Mouse (Mus musculus) stomach, embryonic 16.5 days (tissue): ENCODE measurements at regions not wholly inside any gene's neighbourhood (a gene's known extent, or its start where the extent isn't known, plus 50 kb on each side); places are given as distances from the start of the nearest gene placed in this dataset.

Experiments
- ATAC-seq: fragments of 200-750 bp; cut with Nextera tagmentation; 2 replicates; pipeline ENCODE4 v1.8.0; 2017; ENCODE audit warnings: moderate number of reproducible peaks, moderate TSS enrichment; ENCODE audit not compliant: insufficient read depth, low FRiP score
- H3K27ac ChIP-seq: fragments of 300-500 bp; sonication (generic); 2 replicates; pipeline ENCODE4 v1.5.1; 2014; ENCODE audit warnings: low read length
- H3K27me3 ChIP-seq: fragments of 300-500 bp; sonication (generic); 2 replicates; pipeline ENCODE4 v1.6.1; 2014; ENCODE audit warnings: low read length, control low read depth, mixed read lengths; ENCODE audit not compliant: control insufficient read depth, insufficient read depth
- H3K36me3 ChIP-seq: fragments of 300-500 bp; sonication (generic); 2 replicates; pipeline ENCODE4 v1.6.1; 2014; ENCODE audit warnings: low read length; ENCODE audit not compliant: control insufficient read depth, insufficient read depth
- H3K4me1 ChIP-seq: fragments of 300-500 bp; sonication (generic); 2 replicates; pipeline ENCODE4 v1.6.1; 2014; ENCODE audit warnings: low read length, control low read depth, mixed read lengths; ENCODE audit not compliant: control insufficient read depth, insufficient read depth
- H3K4me2 ChIP-seq: fragments of 300-500 bp; sonication (generic); 2 replicates; pipeline ENCODE4 v1.6.1; 2014; ENCODE audit warnings: low read depth, low read length, mixed read lengths
- H3K4me3 ChIP-seq: fragments of 300-500 bp; sonication (generic); replicated peaks from 2 replicates; pipeline ENCODE4 v1.5.1; 2014; ENCODE audit warnings: mild to moderate bottlenecking, low read length
- H3K9ac ChIP-seq: fragments of 300-500 bp; sonication (generic); 2 replicates; pipeline ENCODE4 v1.6.1; 2014; ENCODE audit warnings: low read length
- H3K9me3 ChIP-seq: fragments of 300-500 bp; sonication (generic); replicated peaks from 2 replicates; pipeline ENCODE4 v1.6.1; 2016; ENCODE audit warnings: low read length, control low read depth; ENCODE audit not compliant: control insufficient read depth
- WGBS: fragments of 180-500 bp; shearing (Covaris S2); extraction: QIAGEN DNeasy Blood & Tissue Kit; methylation state at CpG from one replicate; pipeline ENCODE4 v1.1.7; 2014; 5-methylcytosine and 5-hydroxymethylcytosine counted together

GRCm38 (mm10) chr11:25142226-25142625 lies 1064.4 kb downstream of the Bcl11a start:
- 66% methylated on average over 2 of the region's 2 CpGs for WGBS
- Histone ChIP-seq H3K27ac (no peak overlapping the region), H3K9me3 (no peaks in the 10 kb centered on the region), H3K36me3 (no peaks in the 10 kb centered on the region), H3K4me3 (no peak overlapping the region), H3K4me1 (no peaks in the 10 kb centered on the region), H3K4me2 (no peak overlapping the region), H3K9ac (no peak overlapping the region), H3K27me3 (no peaks in the 10 kb centered on the region)
- no peak for ATAC-seq

- no peaks in the 10 kb centered on the region for H3K27me3 ChIP-seq
- H3K36me3 ChIP-seq = no peaks in the 10 kb centered on the region
- WGBS = 59% methylated on average over 4 of the region's 4 CpGs
- no peaks in the 10 kb centered on the region for H3K9me3 ChIP-seq
- H3K9ac ChIP-seq = no peak overlapping the region
- no peaks in the 10 kb centered on the region for H3K4me1 ChIP-seq
- no peak overlapping the region for H3K4me2 ChIP-seq
- H3K4me3 ChIP-seq = no peak overlapping the region
- H3K27ac ChIP-seq = no peak overlapping the region
- no peak for ATAC-seq
Observed at GRCm38 (mm10) chr11:25142833-25143232, 1065.0 kb downstream of the Bcl11a start.

GRCm38 (mm10) chr11:25147287-25147686 lies 1063.3 kb downstream of the 5730522E02Rik start:
- H3K9ac ChIP-seq = no peak overlapping the region

GRCm38 (mm10) chr11:25156705-25157104 lies 1053.9 kb downstream of the 5730522E02Rik start:
- H3K9me3 ChIP-seq = no peaks in the 10 kb centered on the region
- no peak overlapping the region for H3K4me2 ChIP-seq
- H3K27ac ChIP-seq = no peak overlapping the region
- no peaks in the 10 kb centered on the region for H3K36me3 ChIP-seq
- 40% methylated on average over 5 of the region's 5 CpGs for WGBS
- H3K4me1 ChIP-seq = no peaks in the 10 kb centered on the region
- ATAC-seq = no peak
- no peak overlapping the region for H3K9ac ChIP-seq
- H3K4me3 ChIP-seq = no peak overlapping the region
- no peaks in the 10 kb centered on the region for H3K27me3 ChIP-seq

More at GRCm38 (mm10) chr11:25147287-25147686, 1063.3 kb downstream of the 5730522E02Rik start:
- H3K4me2 ChIP-seq = no peak overlapping the region
- H3K36me3 ChIP-seq = no peaks in the 10 kb centered on the region
- H3K27ac ChIP-seq = no peak overlapping the region
- no peak for ATAC-seq
- H3K27me3 ChIP-seq = no peaks in the 10 kb centered on the region
- no peaks in the 10 kb centered on the region for H3K9me3 ChIP-seq
- no peak overlapping the region for H3K4me3 ChIP-seq
- no peaks in the 10 kb centered on the region for H3K4me1 ChIP-seq
- 77% methylated on average over 3 of the region's 3 CpGs for WGBS

- Histone ChIP-seq H3K27ac (no peak overlapping the region), H3K4me1 (no peaks in the 10 kb centered on the region), H3K9me3 (no peaks in the 10 kb centered on the region), H3K4me3 (no peak overlapping the region), H3K9ac (no peak overlapping the region), H3K36me3 (no peaks in the 10 kb centered on the region), H3K4me2 (no peak overlapping the region), H3K27me3 (no peaks in the 10 kb centered on the region)
- 35% methylated on average over 11 of the region's 11 CpGs for WGBS
- ATAC-seq = no peak
Observed at GRCm38 (mm10) chr11:25157135-25157860, 1053.3 kb downstream of the 5730522E02Rik start.

GRCm38 (mm10) chr11:25157861-25158245 lies 1052.7 kb downstream of the 5730522E02Rik start:
- Histone ChIP-seq H3K9ac (no peak overlapping the region), H3K9me3 (no peaks in the 10 kb centered on the region), H3K4me2 (no peak overlapping the region), H3K27me3 (no peaks in the 10 kb centered on the region), H3K27ac (no peak overlapping the region), H3K4me1 (no peaks in the 10 kb centered on the region), H3K4me3 (no peak overlapping the region), H3K36me3 (no peaks in the 10 kb centered on the region)
- WGBS = 56% methylated on average over 3 of the region's 3 CpGs
- no peak for ATAC-seq

- 91% methylated on average over 1 of the region's 1 CpGs for WGBS
- Histone ChIP-seq H3K9ac (no peak overlapping the region), H3K4me3 (no peak overlapping the region), H3K36me3 (no peaks in the 10 kb centered on the region), H3K4me1 (no peaks in the 10 kb centered on the region), H3K27ac (no peak overlapping the region), H3K4me2 (no peak overlapping the region), H3K27me3 (no peaks in the 10 kb centered on the region), H3K9me3 (no peaks in the 10 kb centered on the region)
- ATAC-seq = no peak
Observed at GRCm38 (mm10) chr11:25158884-25159283, 1051.7 kb downstream of the 5730522E02Rik start.

GRCm38 (mm10) chr11:25167939-25168338 lies 1042.6 kb downstream of the 5730522E02Rik start:
- Histone ChIP-seq H3K36me3 (no peaks in the 10 kb centered on the region), H3K4me2 (no peak overlapping the region), H3K4me3 (no peak overlapping the region), H3K27ac (no peak overlapping the region), H3K9me3 (no peaks in the 10 kb centered on the region), H3K9ac (no peak overlapping the region), H3K4me1 (no peaks in the 10 kb centered on the region), H3K27me3 (no peaks in the 10 kb centered on the region)
- WGBS = 95% methylated on average over 1 of the region's 1 CpGs
- ATAC-seq = no peak

- 85% methylated on average over 1 of the region's 1 CpGs for WGBS
- Histone ChIP-seq H3K36me3 (no peaks in the 10 kb centered on the region), H3K4me2 (no peak overlapping the region), H3K27me3 (no peaks in the 10 kb centered on the region), H3K4me3 (no peak overlapping the region), H3K9ac (no peak overlapping the region), H3K4me1 (no peaks in the 10 kb centered on the region), H3K27ac (no peak overlapping the region), H3K9me3 (no peaks in the 10 kb centered on the region)
- ATAC-seq = no peak
Observed at GRCm38 (mm10) chr11:25171048-25171447, 1039.5 kb downstream of the 5730522E02Rik start.
